Mouse (Mus musculus): Measurements from ENCODE around the gene Emc3. TPM values are rescaled to one million over a fixed set of nuclear protein-coding genes. Genes with fewer than 3 reads are reported as not detected.

Emc3 gene
- total RNA-seq (2021), result 10 to 100 TPM; 79.0 to 80.5 TPM
- long read RNA-seq, experiment 1, transcript Emc3-201 (8 exons, 1,985 nt), result major isoform, 128 of 140 reads
- long read RNA-seq, experiment 1, partial matches to known transcripts, result 3 of 140 reads
- long read RNA-seq, experiment 1, other reads (novel, unspliced or antisense), result 6 of 140 reads
- long read RNA-seq, experiment 2, transcript Emc3-201 (8 exons, 1,985 nt), result major isoform, 166 of 179 reads
- long read RNA-seq, experiment 2, partial matches to known transcripts, result 1 of 179 reads
- long read RNA-seq, experiment 2, other reads (novel, unspliced or antisense), result 12 of 179 reads

GRCm38 (mm10) chr6:113530932-113531839, at the start of gene Emc3, which contains the start of gene Fancd2:
Gene Emc3, minus strand, starts transcription at chr6:113531652.
Gene Fancd2, plus strand, starts transcription at chr6:113531682.
- DNase-seq (ENCODE audit: low spot score in 2 of 2), result peak; percentile 95

GRCm38 (mm10) chr6:113579306-113579705, 47.9 kb upstream of the Emc3 start:
- no peak for DNase-seq (ENCODE audit: low spot score in 2 of 2)

GRCm38 (mm10) chr6:113576044-113576443, 44.6 kb upstream of the Emc3 start:
- peak in 1 of 2 experiments; percentile 59 for DNase-seq (ENCODE audit: low spot score in 2 of 2)

- DNase-seq (ENCODE audit: low spot score in 2 of 2), result no peak
These were observed 33.1 kb upstream of the Emc3 start for GRCm38 (mm10) chr6:113564557-113564956.

GRCm38 (mm10) chr6:113559736-113560135, 28.3 kb upstream of the Emc3 start:
- DNase-seq (ENCODE audit: low spot score in 2 of 2), result no peak

- DNase-seq (ENCODE audit: low spot score in 2 of 2), result no peak
These were observed 12.5 kb upstream of the Emc3 start for GRCm38 (mm10) chr6:113543906-113544481.

GRCm38 (mm10) chr6:113541610-113542009, 10.2 kb upstream of the Emc3 start:
- no peak for DNase-seq (ENCODE audit: low spot score in 2 of 2)

GRCm38 (mm10) chr6:113534886-113535285, 3.4 kb upstream of the Emc3 start:
- DNase-seq (ENCODE audit: low spot score in 2 of 2), result no peak

- no peak for DNase-seq (ENCODE audit: low spot score in 2 of 2)
These were observed 470 bp upstream of the Emc3 start for GRCm38 (mm10) chr6:113531840-113532404.

- DNase-seq (ENCODE audit: low spot score in 2 of 2), result no peak
These were observed 8.0 kb downstream of the Emc3 start for GRCm38 (mm10) chr6:113523420-113523819.

- no peak for DNase-seq (ENCODE audit: low spot score in 2 of 2)
These were observed 9.1 kb downstream of the Emc3 start for GRCm38 (mm10) chr6:113522310-113522709.

GRCm38 (mm10) chr6:113517434-113518080, 13.9 kb downstream of the Emc3 start:
- no peak for DNase-seq (ENCODE audit: low spot score in 2 of 2)

GRCm38 (mm10) chr6:113514600-113514999, 16.9 kb downstream of the Emc3 start:
- DNase-seq (ENCODE audit: low spot score in 2 of 2), result no peak

- DNase-seq (ENCODE audit: low spot score in 2 of 2), result no peak
These were observed 17.5 kb downstream of the Emc3 start for GRCm38 (mm10) chr6:113513944-113514343.

GRCm38 (mm10) chr6:113508947-113509280, 22.5 kb downstream of the Emc3 start:
- DNase-seq (ENCODE audit: low spot score in 2 of 2), result no peak

- no peak for DNase-seq (ENCODE audit: low spot score in 2 of 2)
These were observed 23.0 kb downstream of the Emc3 start for GRCm38 (mm10) chr6:113508272-113508946.

- no peak for DNase-seq (ENCODE audit: low spot score in 2 of 2)
These were observed 24.3 kb downstream of the Emc3 start for GRCm38 (mm10) chr6:113507130-113507529.

- DNase-seq (ENCODE audit: low spot score in 2 of 2), result no peak
These were observed 25.8 kb downstream of the Emc3 start for GRCm38 (mm10) chr6:113505689-113506088.

GRCm38 (mm10) chr6:113502801-113503200, 28.7 kb downstream of the Emc3 start:
- no peak for DNase-seq (ENCODE audit: low spot score in 2 of 2)

- DNase-seq (ENCODE audit: low spot score in 2 of 2), result peak; percentile 65 to 72
These were observed 29.9 kb downstream of the Emc3 start, which contains the start of gene Prrt3 for GRCm38 (mm10) chr6:113501388-113502084. Gene Prrt3, minus strand, starts transcription at chr6:113501931.
